Mouse (Mus musculus) gonadal fat pad, adult 2 months (tissue): ENCODE results near the gene Gm9817. TPM values are rescaled to one million over a fixed set of nuclear protein-coding genes. Genes with fewer than 3 reads are reported as not detected.

Source experiments
- DNase-seq: peaks from one replicate; pipeline ENCODE4 v3.0.0-alpha.2; 2012; ENCODE audit warnings: low read depth
- polyA plus RNA-seq: library from polyadenylated mRNA; depleted of rRNA; stranded (reverse); fragments of >200 nt; gene quantifications from 2 replicates; pipeline ENCODE4 v1.2.3, GENCODE M21; 2012; rRNA removed

Gm9817 gene
- polyA plus RNA-seq, 1 experiment, result 0.14 TPM

GRCm38 (mm10) chr13:45089846-45090245 is 11.4 kb downstream of the Gm9817 start:
- no peak for DNase-seq

- no peak for DNase-seq
Observed at GRCm38 (mm10) chr13:45092816-45093215, 14.3 kb downstream of the Gm9817 start.

GRCm38 (mm10) chr13:45095028-45095427 is 16.5 kb downstream of the Gm9817 start:
- DNase-seq, result peak; percentile 27

- DNase-seq, result no peak
Observed at GRCm38 (mm10) chr13:45099582-45100229, 21.2 kb downstream of the Gm9817 start.

GRCm38 (mm10) chr13:45106480-45106879 is 28.0 kb downstream of the Gm9817 start:
- DNase-seq, result no peak

- no peak for DNase-seq
Observed at GRCm38 (mm10) chr13:45108851-45109390, 30.4 kb downstream of the Gm9817 start.

GRCm38 (mm10) chr13:45118375-45118774 is 39.9 kb downstream of the Gm9817 start:
- no peak for DNase-seq

- no peak for DNase-seq
Observed at GRCm38 (mm10) chr13:45118822-45119221, 40.3 kb downstream of the Gm9817 start.

Other genes with a start within 250 kb of the Gm9817 start
- gene Dtnbp1, start 76.5 kb upstream of the Gm9817 start, polyA plus RNA-seq, result 93.8 and 114 TPM in 2 replicates